Mouse (Mus musculus): ENCODE results near the gene Tceal1.

Tceal1 gene

GRCm38 (mm10) chrX:136755464-136755863, 47.7 kb downstream of the Tceal1 start:
- in situ Hi-C loops (cut with MboI): no loop called here

Data from mature B cell (primary cell).